Mouse (Mus musculus) liver, embryonic 14.5 days (tissue): ENCODE data around the gene Cenpt. TPM values are rescaled to one million over a fixed set of nuclear protein-coding genes. Genes with fewer than 3 reads are reported as not detected.

Experiments
- ATAC-seq: fragments of 200-750 bp; cut with Nextera tagmentation; 2 replicates; pipeline ENCODE4 v1.8.0; 2017; ENCODE audit warnings: moderate number of reproducible peaks, mild to moderate bottlenecking, moderate library complexity; ENCODE audit not compliant: insufficient read depth
- DNase-seq, 3 experiments: peaks; one replicate each; pipeline ENCODE4 v3.0.0-alpha.2; 2012 to 2013; ENCODE audit warnings: low read depth in 3 of 3, low spot score in 3 of 3
- H3K27ac ChIP-seq: fragments of 300-500 bp; sonication (generic); 2 replicates; pipeline ENCODE4 v1.5.1; 2014; ENCODE audit warnings: moderate library complexity, mild to moderate bottlenecking, control low read depth, inconsistent platforms
- H3K27me3 ChIP-seq: fragments of 300-500 bp; sonication (generic); 2 replicates; pipeline ENCODE4 v1.6.1; 2014; ENCODE audit warnings: mild to moderate bottlenecking, low read length, moderate library complexity; ENCODE audit not compliant: control insufficient read depth, insufficient read depth
- H3K36me3 ChIP-seq: fragments of 300-500 bp; sonication (generic); replicated peaks from 2 replicates; pipeline ENCODE4 v1.6.1; 2014; ENCODE audit warnings: low read depth; ENCODE audit not compliant: control insufficient read depth, insufficient read depth
- H3K4me1 ChIP-seq, 2 experiments: fragments of 200-500 bp in 1 of 2; fragments of 300-500 bp in 1 of 2; sonication (generic) in 1 of 2; replicated peaks; 2 replicates each; pipeline ENCODE4 v1.6.1; 2012 to 2014; ENCODE audit warnings: antibody characterized with exemption in 1 of 2, inconsistent platforms in 1 of 2, low read length in 1 of 2; ENCODE audit not compliant: control insufficient read depth in 2 of 2, insufficient read depth in 2 of 2
- H3K4me2 ChIP-seq: fragments of 300-500 bp; sonication (generic); 2 replicates; pipeline ENCODE4 v1.6.1; 2014; ENCODE audit warnings: low read depth, mild to moderate bottlenecking, control low read depth, moderate library complexity
- H3K4me3 ChIP-seq, 2 experiments: fragments of 200-500 bp in 1 of 2; fragments of 300-500 bp in 1 of 2; sonication (generic) in 1 of 2; 2 replicates each; pipeline ENCODE4 v1.5.1; 2012 to 2014; ENCODE audit warnings: low read depth in 2 of 2, low read length in 2 of 2, mild to moderate bottlenecking in 2 of 2, control low read depth in 1 of 2, inconsistent platforms in 1 of 2, moderate library complexity in 1 of 2; ENCODE audit not compliant: insufficient read depth in 1 of 2
- H3K9ac ChIP-seq: fragments of 300-500 bp; sonication (generic); replicated peaks from 2 replicates; pipeline ENCODE4 v1.6.1; 2014; ENCODE audit warnings: mild to moderate bottlenecking, control low read depth, moderate library complexity
- H3K9me3 ChIP-seq: fragments of 300-500 bp; sonication (generic); 2 replicates; pipeline ENCODE4 v1.6.1; 2016; ENCODE audit warnings: low read length, mixed read lengths; ENCODE audit not compliant: control insufficient read depth
- CTCF ChIP-seq: IDR thresholded peaks from 2 replicates; pipeline ENCODE4 v1.5.1; 2016; ENCODE audit warnings: antibody characterized with exemption, low read depth, control low read depth
- EP300 ChIP-seq: IDR thresholded peaks from 2 replicates; pipeline ENCODE4 v1.6.1; 2016; ENCODE audit warnings: antibody characterized with exemption, low read depth
- WGBS: fragments of 180-500 bp; shearing (Covaris S2); extraction: QIAGEN DNeasy Blood & Tissue Kit; methylation state at CpG from one replicate; pipeline ENCODE4 v1.1.7; 2014; ENCODE audit not compliant: insufficient replicate concordance; 5-methylcytosine and 5-hydroxymethylcytosine counted together
- polyA plus RNA-seq, 2 experiments: library from polyadenylated mRNA; depleted of rRNA in 1 of 2; stranded (reverse) in 1 of 2; unstranded in 1 of 2; fragments of >200 nt; fragmentation: Nextera tagmentation in 1 of 2; extraction: Ambion mirVana in 1 of 2; gene quantifications; 2 replicates each; pipeline versions ENCODE4 v1.2.1 to v1.2.3; 2012 to 2014

Cenpt gene
- polyA plus RNA-seq, 2 experiments = 15.0 to 25.4 TPM

DNA sequence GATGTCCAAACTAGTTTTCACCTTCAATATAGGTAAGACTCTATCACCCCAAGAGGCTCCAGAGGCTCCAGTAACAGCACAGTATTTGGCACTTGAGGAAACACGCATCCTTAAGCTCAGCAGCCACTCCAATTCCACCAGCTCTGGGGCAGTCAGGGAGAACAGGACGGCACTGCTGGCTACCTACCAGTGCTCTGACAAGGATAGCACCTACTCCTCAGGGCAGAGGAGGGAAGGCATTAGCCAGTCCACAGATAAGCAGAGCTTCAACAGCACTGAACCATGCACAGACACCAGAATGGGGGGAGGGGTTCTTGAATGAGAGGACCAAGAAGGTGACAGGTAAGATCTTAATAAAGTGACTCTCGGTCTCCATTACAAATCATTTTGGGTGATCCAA, 33.4 kb downstream of the Cenpt start:
- Histone ChIP-seq H3K9me3 (no peaks in the 10 kb centered on the region), H3K27me3 (no peaks in the 10 kb centered on the region), H3K27ac (peak overlapping the region; percentile 97), H3K4me2 (peak overlapping the region; percentile 88), H3K9ac (peak overlapping the region; percentile 79), H3K36me3 (peaks cover 82% of the 10 kb centered on the region), H3K4me1 (peaks cover 63 to 70% of the 10 kb centered on the region in 2 experiments), H3K4me3 (peak overlapping the region; percentile 47 to 62)
- DNase-seq (no peak), ATAC-seq (no peak)
- TF ChIP-seq EP300 (peak; percentile 33; the same call in 1 of the 2 replicates), CTCF (0 out of 2 replicates have a peak, but pooled peaks have one; percentile 14)
- 52% methylated on average over 3 of the region's 3 CpGs for WGBS

- ATAC-seq (no peak), DNase-seq (no peak)
- WGBS = 86% methylated on average over 6 of the region's 6 CpGs
- Histone ChIP-seq H3K27me3 (no peaks in the 10 kb centered on the region), H3K4me2 (peak overlapping the region; percentile 61), H3K4me3 (no peak overlapping the region), H3K9me3 (no peaks in the 10 kb centered on the region), H3K4me1 (peaks cover 69 to 75% of the 10 kb centered on the region in 2 experiments), H3K36me3 (peaks cover 76% of the 10 kb centered on the region), H3K27ac (peak overlapping the region; percentile 82), H3K9ac (no peak overlapping the region)
- TF ChIP-seq CTCF (no peak), EP300 (no peak)
These were observed 39.8 kb downstream of the Cenpt start for GRCm38 (mm10) chr8:105813241-105813640.

DNA sequence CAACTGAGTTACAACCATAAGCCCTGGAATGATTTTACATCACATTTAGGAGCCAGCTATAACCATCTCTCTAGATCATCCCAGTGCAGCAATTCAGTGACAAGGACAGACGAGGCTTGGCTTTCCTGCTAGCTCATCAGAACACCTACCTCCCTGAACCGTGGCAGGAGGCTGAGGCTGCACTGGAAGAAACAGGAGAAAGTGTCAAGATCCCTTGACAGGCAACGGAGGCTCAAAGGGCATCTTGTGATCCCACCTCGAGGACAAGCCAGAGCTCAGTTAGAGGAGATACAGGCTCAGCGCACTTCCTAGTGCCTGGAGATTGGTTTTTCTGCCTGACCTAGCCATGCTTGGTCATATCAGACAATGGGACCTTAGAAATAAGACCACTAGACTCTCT, 40.6 kb downstream of the Cenpt start:
- H3K4me1 ChIP-seq = peaks cover 66 to 74% of the 10 kb centered on the region in 2 experiments

DNA sequence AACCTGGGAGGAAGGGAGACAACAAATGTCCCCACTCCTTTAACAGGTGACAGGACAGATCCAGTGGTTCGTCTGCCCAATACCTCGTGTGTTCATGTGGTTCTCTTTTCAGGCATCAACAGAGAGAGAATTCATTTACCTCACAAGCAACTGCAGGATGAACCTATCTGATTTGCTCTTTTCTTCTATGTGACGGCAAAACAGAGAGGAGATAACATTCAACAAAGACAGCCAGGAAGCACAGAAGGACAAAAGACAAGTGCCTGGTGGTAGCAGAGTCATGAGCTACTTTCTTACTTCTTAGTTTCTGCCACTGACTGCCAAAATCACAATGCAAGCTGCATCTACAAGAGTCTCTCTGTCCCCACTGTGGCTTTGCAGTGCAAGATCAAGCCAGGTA, 41.5 kb downstream of the Cenpt start:
- WGBS = 41% methylated on average over 3 of the region's 3 CpGs
- peak overlapping the region; percentile 58 for H3K9ac ChIP-seq
- H3K4me2 ChIP-seq = peak overlapping the region; percentile 61

More for the DNA sequence above, 40.6 kb downstream of the Cenpt start:
- WGBS = 77% methylated on average over 5 of the region's 5 CpGs
- ATAC-seq = no peak
- H3K27me3 ChIP-seq = no peaks in the 10 kb centered on the region
- peak overlapping the region; percentile 61 for H3K4me2 ChIP-seq
- H3K27ac ChIP-seq = peak overlapping the region; percentile 82
- peaks cover 77% of the 10 kb centered on the region for H3K36me3 ChIP-seq
- DNase-seq = no peak
- TF ChIP-seq CTCF (no peak), EP300 (no peak)
- no peak overlapping the region; the same call in 1 of the 2 replicates for H3K9ac ChIP-seq
- H3K4me3 ChIP-seq = no peak overlapping the region
- no peaks in the 10 kb centered on the region for H3K9me3 ChIP-seq

GRCm38 (mm10) chr8:105811061-105811460, 42.0 kb downstream of the Cenpt start:
- ATAC-seq = peak; percentile 51
- Histone ChIP-seq H3K4me3 (peak overlapping the region; percentile 4 to 34; a peak in 3 of 4 replicates), H3K4me1 (peaks cover 68 to 73% of the 10 kb centered on the region in 2 experiments), H3K27me3 (no peaks in the 10 kb centered on the region), H3K27ac (peak overlapping the region; percentile 82), H3K9me3 (no peaks in the 10 kb centered on the region), H3K4me2 (peak overlapping the region; percentile 61), H3K36me3 (peaks cover 85% of the 10 kb centered on the region), H3K9ac (peak overlapping the region; percentile 58)
- no peak for DNase-seq
- WGBS = 36% methylated on average over 10 of the region's 10 CpGs
- no peak for TF ChIP-seq EP300
- TF ChIP-seq CTCF = no peak

More for the DNA sequence above, 41.5 kb downstream of the Cenpt start:
- no peak for ATAC-seq
- Histone ChIP-seq H3K36me3 (peaks cover 84% of the 10 kb centered on the region), H3K4me3 (peak overlapping the region; percentile 4 to 34; a peak in 3 of 4 replicates), H3K4me1 (peaks cover 67 to 71% of the 10 kb centered on the region in 2 experiments), H3K27ac (peak overlapping the region; percentile 82), H3K9me3 (no peaks in the 10 kb centered on the region), H3K27me3 (no peaks in the 10 kb centered on the region)
- no peak for DNase-seq
- TF ChIP-seq CTCF (no peak), EP300 (no peak)
